Mouse (Mus musculus) heart, embryonic 11.5 days (tissue): ENCODE data around the gene Ccser1. TPM values are rescaled to one million over a fixed set of nuclear protein-coding genes. Genes with fewer than 3 reads are reported as not detected.

Source experiments
- ATAC-seq: fragments of 200-750 bp; cut with Nextera tagmentation; replicated peaks from 2 replicates; pipeline ENCODE4 v1.8.0; 2017; ENCODE audit warnings: moderate library complexity; ENCODE audit not compliant: insufficient number of reproducible peaks, low FRiP score, low TSS enrichment
- H3K27ac ChIP-seq: fragments of 300-500 bp; sonication (generic); 2 replicates; pipeline ENCODE4 v1.5.1; 2014; ENCODE audit warnings: mild to moderate bottlenecking, low read depth, low read length
- H3K27me3 ChIP-seq: fragments of 300-500 bp; sonication (generic); 2 replicates; pipeline ENCODE4 v1.6.1; 2014; ENCODE audit warnings: mild to moderate bottlenecking, low read length, mixed read lengths; ENCODE audit not compliant: control insufficient read depth, insufficient read depth
- H3K36me3 ChIP-seq: fragments of 300-500 bp; sonication (generic); 2 replicates; pipeline ENCODE4 v1.6.1; 2014; ENCODE audit warnings: mild to moderate bottlenecking, low read length, moderate library complexity, mixed read lengths; ENCODE audit not compliant: control insufficient read depth, insufficient read depth
- H3K4me1 ChIP-seq: fragments of 300-500 bp; sonication (generic); 2 replicates; pipeline ENCODE4 v1.6.1; 2014; ENCODE audit warnings: low read length; ENCODE audit not compliant: control insufficient read depth, insufficient read depth
- H3K4me2 ChIP-seq: fragments of 300-500 bp; sonication (generic); 2 replicates; pipeline ENCODE4 v1.6.1; 2014; ENCODE audit warnings: mild to moderate bottlenecking, moderate library complexity
- H3K4me3 ChIP-seq: fragments of 300-500 bp; sonication (generic); 2 replicates; pipeline ENCODE4 v1.5.1; 2014; ENCODE audit warnings: low read depth, low read length
- H3K9ac ChIP-seq: fragments of 300-500 bp; sonication (generic); 2 replicates; pipeline ENCODE4 v1.6.1; 2014; ENCODE audit warnings: mild to moderate bottlenecking, low read depth, low read length, moderate library complexity
- H3K9me3 ChIP-seq: fragments of 300-500 bp; sonication (generic); replicated peaks from 2 replicates; pipeline ENCODE4 v1.6.1; 2016; ENCODE audit warnings: low read length; ENCODE audit not compliant: control insufficient read depth
- WGBS: fragments of 180-500 bp; shearing (Covaris S2); extraction: QIAGEN DNeasy Blood & Tissue Kit; methylation state at CpG from one replicate; pipeline ENCODE4 v1.1.7; 2014; ENCODE audit not compliant: insufficient replicate concordance; 5-methylcytosine and 5-hydroxymethylcytosine counted together
- polyA plus RNA-seq: library from polyadenylated mRNA; unstranded; fragments of >200 nt; fragmentation: Nextera tagmentation; extraction: Ambion mirVana; gene quantifications from 2 replicates; pipeline ENCODE4 v1.2.1, GENCODE M21; 2014

Ccser1 gene
- polyA plus RNA-seq, 1 experiment from 2014 or later: 1.6 TPM

GRCm38 (mm10) chr6:61387046-61387445 is 206.9 kb downstream of the Ccser1 start:
- H3K9me3 ChIP-seq: no peaks in the 10 kb centered on the region
- no peaks in the 10 kb centered on the region for H3K4me1 ChIP-seq
- no peak for ATAC-seq
- no peak overlapping the region for H3K9ac ChIP-seq
- no peak overlapping the region for H3K4me2 ChIP-seq
- H3K4me3 ChIP-seq: no peak overlapping the region
- H3K27me3 ChIP-seq: no peaks in the 10 kb centered on the region
- WGBS: 70% methylated on average over 1 of the region's 1 CpGs
- H3K36me3 ChIP-seq: no peaks in the 10 kb centered on the region
- H3K27ac ChIP-seq: no peak overlapping the region

DNA sequence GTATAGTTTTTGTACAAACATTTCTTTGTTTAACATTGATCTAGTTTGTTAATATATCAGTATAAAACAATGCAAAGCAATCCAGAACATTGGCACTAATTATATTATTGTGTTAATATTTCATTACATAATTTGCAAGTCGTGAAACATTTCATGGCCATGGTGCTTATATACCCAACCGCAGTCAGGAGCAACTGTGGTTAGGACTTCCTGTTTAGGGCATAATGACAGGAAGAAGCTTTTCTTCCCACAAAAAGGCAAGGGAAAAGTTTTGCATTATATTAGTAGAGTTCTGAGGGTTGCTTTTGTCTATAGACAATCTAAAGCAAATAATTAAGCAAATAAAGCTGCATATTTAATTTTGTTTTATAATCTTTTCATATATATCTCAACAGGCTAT is 247.4 kb downstream of the Ccser1 start:
- WGBS: 79% methylated on average over 2 of the region's 2 CpGs
- no peak overlapping the region for H3K27ac ChIP-seq
- H3K4me1 ChIP-seq: no peaks in the 10 kb centered on the region
- H3K27me3 ChIP-seq: no peaks in the 10 kb centered on the region
- ATAC-seq: no peak
- no peak overlapping the region for H3K4me2 ChIP-seq
- H3K9me3 ChIP-seq: no peaks in the 10 kb centered on the region
- H3K36me3 ChIP-seq: no peaks in the 10 kb centered on the region
- no peak overlapping the region for H3K4me3 ChIP-seq
- H3K9ac ChIP-seq: no peak overlapping the region

DNA sequence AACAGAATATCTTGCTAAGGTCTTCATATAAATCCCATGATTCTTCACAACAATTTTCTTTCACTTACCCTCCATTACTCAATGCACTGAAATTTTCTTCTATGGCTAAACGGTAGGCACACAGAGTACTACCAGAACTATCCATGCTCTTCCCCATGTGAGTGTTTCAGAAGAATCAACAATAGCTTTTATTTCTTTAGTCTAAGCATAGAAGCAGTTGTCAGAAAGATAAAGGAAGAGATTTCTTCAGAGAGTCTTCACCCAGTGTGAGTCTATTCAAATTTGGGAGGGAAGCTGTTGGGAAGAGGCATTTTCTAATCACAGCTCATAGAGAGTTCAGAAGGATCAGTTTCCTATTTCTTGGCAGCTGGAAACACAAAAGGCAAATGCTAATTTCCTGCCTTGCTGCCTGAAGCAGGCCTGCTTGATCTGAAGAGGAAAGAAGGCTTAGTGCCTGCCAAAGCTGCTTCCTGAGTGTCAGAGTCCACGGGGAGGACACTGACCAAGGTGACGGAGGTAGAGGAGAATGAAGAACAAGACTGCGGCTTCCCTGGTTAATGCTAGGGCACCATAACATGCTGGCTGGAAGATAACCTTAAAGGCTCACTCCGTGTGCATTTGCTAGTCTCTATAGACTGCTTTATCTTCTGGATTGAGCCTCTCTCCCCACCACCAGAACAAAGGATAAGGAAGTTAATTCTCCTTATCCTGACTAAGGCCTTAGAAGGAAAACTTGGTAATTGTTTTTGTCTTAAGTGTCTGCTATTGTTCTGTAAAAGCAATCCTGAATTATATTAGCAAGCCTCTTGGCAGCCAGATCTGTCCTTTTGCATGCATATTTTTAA is 251.0 kb downstream of the Ccser1 start:
- no peaks in the 10 kb centered on the region for H3K4me1 ChIP-seq
- ATAC-seq: no peak
- H3K27ac ChIP-seq: no peak overlapping the region
- no peak overlapping the region for H3K4me3 ChIP-seq
- no peaks in the 10 kb centered on the region for H3K36me3 ChIP-seq
- H3K4me2 ChIP-seq: no peak overlapping the region
- H3K9me3 ChIP-seq: no peaks in the 10 kb centered on the region
- H3K27me3 ChIP-seq: no peaks in the 10 kb centered on the region
- no peak overlapping the region for H3K9ac ChIP-seq
- 29% methylated on average over 5 of the region's 5 CpGs for WGBS

GRCm38 (mm10) chr6:61431726-61431984 is 251.5 kb downstream of the Ccser1 start:
- H3K4me3 ChIP-seq: no peak overlapping the region
- WGBS: 79% methylated on average over 2 of the region's 2 CpGs
- ATAC-seq: no peak
- H3K9me3 ChIP-seq: no peaks in the 10 kb centered on the region
- no peak overlapping the region for H3K27ac ChIP-seq
- H3K4me2 ChIP-seq: no peak overlapping the region
- H3K9ac ChIP-seq: no peak overlapping the region
- H3K36me3 ChIP-seq: no peaks in the 10 kb centered on the region
- no peaks in the 10 kb centered on the region for H3K4me1 ChIP-seq
- no peaks in the 10 kb centered on the region for H3K27me3 ChIP-seq

DNA sequence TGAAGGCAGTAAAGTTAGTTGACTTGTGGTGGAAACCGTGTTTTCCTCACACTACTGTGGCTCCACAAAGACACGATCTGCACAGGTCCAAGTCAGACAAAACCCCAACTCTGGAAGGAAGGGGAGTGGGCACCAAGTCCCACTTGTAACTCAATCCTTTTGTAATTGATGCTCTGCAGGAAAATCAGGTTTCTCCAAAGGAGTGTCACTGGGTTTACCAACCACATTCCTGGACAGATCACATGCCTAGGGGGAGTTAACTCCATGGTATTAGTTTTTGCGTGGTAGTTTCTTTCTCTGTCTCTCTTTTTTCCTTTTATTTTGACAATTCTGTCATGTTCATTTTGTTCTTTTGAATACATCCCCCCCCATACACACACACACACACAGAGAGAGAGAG is 252.0 kb downstream of the Ccser1 start:
- H3K27ac ChIP-seq: no peak overlapping the region
- 63% methylated on average over 3 of the region's 3 CpGs for WGBS
- H3K4me3 ChIP-seq: no peak overlapping the region
- ATAC-seq: no peak
- H3K27me3 ChIP-seq: no peaks in the 10 kb centered on the region
- H3K4me1 ChIP-seq: no peaks in the 10 kb centered on the region
- H3K36me3 ChIP-seq: no peaks in the 10 kb centered on the region
- no peak overlapping the region for H3K4me2 ChIP-seq
- H3K9ac ChIP-seq: no peak overlapping the region
- H3K9me3 ChIP-seq: no peaks in the 10 kb centered on the region

DNA sequence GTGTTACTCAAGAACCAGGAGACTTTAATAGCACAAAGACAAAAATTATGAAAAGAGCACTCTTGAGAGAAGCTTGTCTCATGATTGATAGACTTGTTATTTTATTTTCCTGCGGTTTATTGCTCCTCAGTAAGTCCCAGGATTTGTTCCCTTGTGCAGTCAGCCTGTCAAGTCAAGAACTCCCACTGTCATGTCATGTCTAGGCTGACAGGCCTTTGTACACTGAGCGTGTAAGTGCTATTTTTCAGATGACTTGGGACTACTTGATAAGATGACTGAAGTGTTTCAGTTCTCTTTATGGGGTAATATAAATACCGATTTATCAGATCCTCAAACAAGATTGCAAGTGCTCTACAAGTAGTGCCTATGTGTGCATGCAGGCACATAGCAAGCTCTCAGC is 252.6 kb downstream of the Ccser1 start:
- ATAC-seq: no peak
- H3K4me2 ChIP-seq: no peak overlapping the region
- no peak overlapping the region for H3K4me3 ChIP-seq
- H3K4me1 ChIP-seq: no peaks in the 10 kb centered on the region
- H3K9me3 ChIP-seq: no peaks in the 10 kb centered on the region
- no peak overlapping the region for H3K27ac ChIP-seq
- H3K27me3 ChIP-seq: no peaks in the 10 kb centered on the region
- no peak overlapping the region for H3K9ac ChIP-seq
- H3K36me3 ChIP-seq: no peaks in the 10 kb centered on the region
- WGBS: 65% methylated on average over 3 of the region's 3 CpGs

DNA sequence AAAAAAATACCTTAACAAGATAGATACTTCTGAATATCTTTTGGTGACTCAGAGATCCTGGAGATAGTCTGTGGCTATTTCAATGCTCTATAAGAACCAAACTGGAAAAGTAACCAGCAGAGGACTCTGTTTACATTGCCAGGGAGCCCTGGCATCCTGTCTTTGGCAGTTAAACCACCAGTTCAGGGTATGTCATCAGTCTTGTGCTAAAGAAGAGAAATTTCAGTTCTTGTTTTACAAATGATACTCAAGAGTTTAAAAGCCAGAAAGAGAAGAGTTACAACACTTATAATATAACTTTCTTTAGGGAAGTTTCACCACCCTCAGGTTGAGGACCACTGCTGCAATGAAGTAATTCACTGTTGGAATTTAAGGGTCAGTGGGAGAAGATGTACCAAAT is 258.0 kb downstream of the Ccser1 start:
- no peak overlapping the region for H3K27ac ChIP-seq
- no peaks in the 10 kb centered on the region for H3K36me3 ChIP-seq
- H3K4me2 ChIP-seq: no peak overlapping the region
- no peaks in the 10 kb centered on the region for H3K4me1 ChIP-seq
- no peaks in the 10 kb centered on the region for H3K9me3 ChIP-seq
- no peak for ATAC-seq
- no peak overlapping the region for H3K4me3 ChIP-seq
- no peak overlapping the region for H3K9ac ChIP-seq
- H3K27me3 ChIP-seq: no peaks in the 10 kb centered on the region

DNA sequence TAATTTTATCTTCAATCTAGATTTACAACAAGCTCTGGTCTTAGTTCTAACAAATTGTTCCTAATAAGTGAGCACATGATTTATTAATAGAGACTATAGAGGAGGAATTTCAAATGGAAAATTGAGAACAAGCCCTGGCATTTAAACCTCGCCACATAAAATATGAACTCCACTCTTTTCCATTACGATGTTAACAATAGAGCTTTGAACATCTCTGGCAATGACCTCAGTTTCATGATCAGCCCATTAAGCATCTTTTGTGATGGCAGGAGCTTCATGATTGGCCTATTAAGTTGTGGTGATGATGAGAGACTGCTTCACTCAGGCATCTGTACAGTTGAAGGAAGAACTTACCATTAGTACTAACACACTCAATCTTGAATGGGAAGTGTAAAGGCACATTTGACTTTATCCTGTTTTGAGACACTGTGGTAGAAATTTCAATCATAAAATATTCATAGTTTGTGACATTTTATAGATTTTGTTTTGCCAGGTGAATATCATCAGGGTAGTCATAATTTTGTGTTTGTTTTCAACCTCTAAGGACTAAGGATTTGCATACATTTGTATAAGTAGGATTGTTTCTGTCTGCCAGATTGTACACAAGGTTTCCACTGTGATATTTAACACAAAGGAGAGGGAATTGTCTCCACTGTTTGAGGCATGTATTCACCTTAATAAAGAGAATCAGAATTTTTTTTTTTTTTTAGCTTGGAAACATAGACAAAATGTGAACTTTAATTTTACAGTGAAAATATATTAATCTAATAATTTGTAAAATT is 291.4 kb downstream of the Ccser1 start:
- H3K9ac ChIP-seq: no peak overlapping the region
- H3K27me3 ChIP-seq: no peaks in the 10 kb centered on the region

GRCm38 (mm10) chr6:61485336-61485735 is 305.2 kb downstream of the Ccser1 start:
- 77% methylated on average over 3 of the region's 3 CpGs for WGBS
- Histone ChIP-seq H3K36me3 (no peaks in the 10 kb centered on the region), H3K27ac (no peak overlapping the region), H3K4me1 (no peaks in the 10 kb centered on the region), H3K9me3 (no peaks in the 10 kb centered on the region), H3K9ac (no peak overlapping the region), H3K27me3 (no peaks in the 10 kb centered on the region), H3K4me2 (no peak overlapping the region), H3K4me3 (no peak overlapping the region)
- ATAC-seq: no peak

More for the DNA sequence above, 291.4 kb downstream of the Ccser1 start:
- H3K4me1 ChIP-seq: no peaks in the 10 kb centered on the region
- H3K27ac ChIP-seq: no peak overlapping the region
- H3K9me3 ChIP-seq: no peaks in the 10 kb centered on the region
- WGBS: 87% methylated on average over 2 of the region's 2 CpGs
- no peak for ATAC-seq
- no peak overlapping the region for H3K4me3 ChIP-seq
- no peak overlapping the region for H3K4me2 ChIP-seq
- no peaks in the 10 kb centered on the region for H3K36me3 ChIP-seq
